Mouse (Mus musculus) hematopoietic stem cell, adult 5-6 weeks (primary cell): Measurements from ENCODE around the gene Fgd4. TPM values are rescaled to one million over a fixed set of nuclear protein-coding genes. Genes with fewer than 3 reads are reported as not detected.
"Not testable (repeated sequence)": the region's sequence is repeated elsewhere in the genome, so short reads cannot be mapped to it uniquely, and the experiment has no call there.

ENCODE experiments used
- ATAC-seq, 2 experiments: fragments of 125-278 bp in 1 of 2; replicated peaks in 1 of 2; 2 replicates each; pipeline ENCODE4 v1.8.0; 2016 to 2017; ENCODE audit warnings: inconsistent platforms in 2 of 2, mild to moderate bottlenecking in 2 of 2, moderate number of reproducible peaks in 2 of 2, low read depth in 1 of 2, moderate TSS enrichment in 1 of 2; ENCODE audit not compliant: low FRiP score in 2 of 2, poor library complexity in 2 of 2, severe bottlenecking in 2 of 2, insufficient read depth in 1 of 2, low TSS enrichment in 1 of 2
- total RNA-seq: library from RNA; stranded (forward); fragments of 172-1452, 232-1000 nt; gene quantifications from 2 replicates; pipeline ENCODE4 v1.2.3, GENCODE M21; 2017

The Fgd4 gene
- total RNA-seq, 1 experiment from 2014 or later: 42.9 TPM

GRCm38 (mm10) chr16:16485523-16486043, 114.8 kb downstream of the Fgd4 start:
- no peak for ATAC-seq

- ATAC-seq: no peak
These were observed 115.7 kb downstream of the Fgd4 start for GRCm38 (mm10) chr16:16484601-16485000.

GRCm38 (mm10) chr16:16473451-16473850, 126.9 kb downstream of the Fgd4 start:
- ATAC-seq: not testable (repeated sequence)

GRCm38 (mm10) chr16:16450021-16450420, 150.3 kb downstream of the Fgd4 start:
- ATAC-seq: no peak

GRCm38 (mm10) chr16:16438436-16438835, 161.9 kb downstream of the Fgd4 start:
- peak in 1 of 2 experiments; percentile 25; a peak in 1 of 4 replicates for ATAC-seq

GRCm38 (mm10) chr16:16422456-16422855, 177.9 kb downstream of the Fgd4 start:
- ATAC-seq: no peak

GRCm38 (mm10) chr16:16367217-16367616, 233.1 kb downstream of the Fgd4 start:
- ATAC-seq: not testable (repeated sequence)

Other genes starting within 250 kb of the Fgd4 start
- 90.2 and 113 TPM in 2 replicates for gene Dnm1l, start 241.6 kb downstream of the Fgd4 start, total RNA-seq
- gene Olfr19, start 75.9 kb upstream of the Fgd4 start, total RNA-seq: not detected in 2 replicates
- 6.2 and 7.3 TPM in 2 replicates for gene Spag6l, start 228.9 kb upstream of the Fgd4 start, total RNA-seq